38 mouse cellular contexts compared by ENCODE assay signal in genomic region chrX:135361943-135362342, GRCm38 (mm10). TPM values are rescaled to one million over a fixed set of nuclear protein-coding genes. Genes with fewer than 3 reads are reported as not detected.
"Had no signal": no experiment of that assay in that cellular context is flagged by ENCODE, and none has a peak within 500 bp of the region (broad histone marks: within the 10 kb centered on the region; RNA-seq: fewer than 3 reads in every experiment).

No protein-coding gene starts in this region.

RNA-seq across cellular contexts. Expression of gene Gm5128, which starts 11.1 kb away (rescaled TPM):
- total RNA-seq: left cerebral cortex, adult 2 months; left cerebral cortex, adult 8-10 months; left cerebral cortex, postnatal 10 days; left cerebral cortex, postnatal 14 days; left cerebral cortex, postnatal 25 days; left cerebral cortex, postnatal 36 days; left cerebral cortex, postnatal 4 days; liver, adult 2 months; megakaryocyte-erythroid progenitor cell, adult 5-6 weeks; midbrain, postnatal 0 days; monocyte, adult 5-6 weeks had no signal
- polyA plus RNA-seq: limb, embryonic 10.5 days; limb, embryonic 11.5 days; limb, embryonic 12.5 days; limb, embryonic 13.5 days; limb, embryonic 15.5 days; liver, adult 2 months; liver, embryonic 11.5 days; liver, embryonic 12.5 days; liver, embryonic 13.5 days; liver, embryonic 14.5 days; liver, embryonic 15.5 days; liver, embryonic 16.5 days; liver, postnatal 0 days; lung, adult 2 months; lung, embryonic 15.5 days; lung, embryonic 16.5 days; macrophage; midbrain, embryonic 10.5 days; midbrain, embryonic 11.5 days; midbrain, embryonic 12.5 days; midbrain, embryonic 13.5 days; midbrain, embryonic 14.5 days; midbrain, embryonic 15.5 days; midbrain, embryonic 16.5 days; myocyte; neural tube, embryonic 11.5 days had no signal

RNA-seq across cellular contexts. Expression of gene Pramel3, which starts 59.8 kb away (rescaled TPM):
- total RNA-seq: left cerebral cortex, adult 2 months; left cerebral cortex, adult 8-10 months; left cerebral cortex, postnatal 10 days; left cerebral cortex, postnatal 14 days; left cerebral cortex, postnatal 25 days; left cerebral cortex, postnatal 36 days; left cerebral cortex, postnatal 4 days; liver, adult 2 months; megakaryocyte-erythroid progenitor cell, adult 5-6 weeks; midbrain, postnatal 0 days; monocyte, adult 5-6 weeks had no signal
- polyA plus RNA-seq: limb, embryonic 10.5 days; limb, embryonic 11.5 days; limb, embryonic 12.5 days; limb, embryonic 15.5 days; liver, adult 2 months; liver, embryonic 11.5 days; liver, embryonic 12.5 days; liver, embryonic 13.5 days; liver, embryonic 14.5 days; liver, embryonic 15.5 days; liver, embryonic 16.5 days; liver, postnatal 0 days; lung, adult 2 months; lung, embryonic 14.5 days; lung, embryonic 15.5 days; lung, embryonic 16.5 days; lung, postnatal 0 days; macrophage; midbrain, embryonic 10.5 days; midbrain, embryonic 11.5 days; midbrain, embryonic 12.5 days; midbrain, embryonic 13.5 days; midbrain, embryonic 14.5 days; midbrain, embryonic 15.5 days; midbrain, embryonic 16.5 days; midbrain, postnatal 0 days; neural tube, embryonic 11.5 days had no signal
